Mouse (Mus musculus): ENCODE data around the gene Hspb8.
"Not testable (repeated sequence)": the region's sequence is repeated elsewhere in the genome, so short reads cannot be mapped to it uniquely, and the experiment has no call there.

The Hspb8 gene

DNA sequence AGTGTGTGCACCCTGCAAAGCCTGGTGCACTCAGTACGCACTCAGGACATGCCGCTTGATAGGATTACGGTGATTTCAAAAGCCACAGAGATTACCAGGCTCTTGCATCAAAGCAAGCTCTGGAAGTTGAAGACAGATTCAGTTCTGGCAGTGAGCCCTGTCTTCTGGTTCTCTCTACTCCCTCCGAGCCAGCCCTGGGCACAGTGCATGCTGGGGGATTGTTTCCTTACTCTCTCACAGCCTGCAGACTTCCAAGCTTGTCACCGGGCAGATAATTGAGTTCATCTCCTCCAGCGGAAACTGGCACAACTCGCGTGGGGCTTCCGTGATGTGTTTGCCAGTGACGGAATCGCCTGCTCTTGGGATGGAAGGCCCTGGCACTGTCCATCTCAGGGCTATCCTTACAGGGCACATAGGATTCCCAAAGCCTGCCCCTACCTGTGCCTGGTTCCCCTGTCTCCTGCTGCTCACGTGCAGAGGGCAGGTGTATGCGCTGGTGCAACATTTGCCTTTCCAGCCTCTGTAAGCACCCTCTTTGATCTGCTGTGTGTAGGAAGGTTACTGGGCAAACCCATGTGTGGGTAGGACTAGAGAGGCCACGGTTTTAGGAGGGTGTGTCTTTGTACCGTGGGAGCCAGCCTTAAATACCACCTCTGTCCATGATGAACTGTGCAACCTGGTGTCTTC, 32.7 kb downstream of the Hspb8 start:
- DNase-seq (ENCODE audit: low spot score) = peak; percentile 97

GRCm38 (mm10) chr5:116389321-116389720, 33.3 kb downstream of the Hspb8 start:
- no peak for DNase-seq (ENCODE audit: low spot score)

GRCm38 (mm10) chr5:116387302-116387935, 35.2 kb downstream of the Hspb8 start:
- DNase-seq (ENCODE audit: low spot score) = no peak

DNA sequence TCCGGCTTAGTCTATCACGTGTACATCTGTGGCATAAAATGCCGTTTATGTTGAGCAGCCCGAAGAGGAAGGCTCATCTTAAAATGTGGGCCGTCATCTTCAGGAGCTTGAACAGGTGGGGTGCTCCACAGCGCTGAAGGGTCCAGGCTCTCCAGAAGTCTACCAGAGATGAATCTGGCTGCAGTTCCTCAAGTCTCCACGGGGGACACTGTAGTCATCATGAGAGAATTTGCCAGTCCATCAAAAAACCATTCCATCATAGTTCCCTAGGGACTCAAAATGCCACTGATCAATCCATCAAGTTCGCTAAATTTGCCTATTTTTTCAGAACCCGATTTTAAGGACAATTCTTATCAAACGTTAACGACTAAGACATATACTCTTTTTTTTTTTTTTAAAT, 36.6 kb downstream of the Hspb8 start:
- DNase-seq (ENCODE audit: low spot score) = peak; percentile 58

DNA sequence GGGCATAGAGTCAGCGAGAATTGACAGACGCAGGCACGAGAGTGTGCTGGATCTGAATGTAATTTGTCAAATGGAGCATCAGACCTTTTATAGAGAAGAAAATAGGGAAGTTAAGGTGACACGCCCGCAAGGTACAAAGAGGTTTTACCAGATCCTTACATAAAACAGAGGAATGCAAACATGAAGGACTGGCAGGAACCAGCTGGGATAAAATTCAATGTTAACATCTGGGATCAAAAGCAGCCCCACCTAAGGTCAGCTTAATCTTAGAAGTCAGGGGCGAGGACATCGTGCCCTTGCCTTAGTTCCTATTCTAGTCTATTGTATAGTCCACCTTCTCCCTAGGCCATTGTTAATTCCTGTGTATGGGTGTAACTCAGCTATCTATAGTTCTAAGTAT, 40.0 kb downstream of the Hspb8 start:
- not testable (repeated sequence) for DNase-seq (ENCODE audit: low spot score)

DNA sequence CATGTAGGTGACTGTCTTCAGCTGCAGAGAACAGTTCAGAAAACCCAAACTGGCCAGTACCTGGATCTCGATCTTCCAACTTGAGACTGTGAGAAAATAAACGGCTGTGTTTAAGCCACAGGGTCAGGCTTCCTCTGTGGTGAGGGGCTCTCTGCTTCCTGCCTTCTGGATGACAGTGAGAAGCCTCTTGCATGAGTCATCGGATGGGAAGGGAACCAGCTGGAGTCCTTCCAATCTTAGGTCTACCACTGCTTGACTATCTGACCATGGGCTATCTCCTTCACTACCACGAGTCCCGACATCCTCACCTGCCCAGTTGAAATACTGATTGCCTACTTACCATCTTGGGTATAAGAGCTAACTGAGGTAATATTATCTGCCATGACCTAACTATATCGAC, 40.9 kb downstream of the Hspb8 start:
- peak; percentile 52 for DNase-seq (ENCODE audit: low spot score)

DNA sequence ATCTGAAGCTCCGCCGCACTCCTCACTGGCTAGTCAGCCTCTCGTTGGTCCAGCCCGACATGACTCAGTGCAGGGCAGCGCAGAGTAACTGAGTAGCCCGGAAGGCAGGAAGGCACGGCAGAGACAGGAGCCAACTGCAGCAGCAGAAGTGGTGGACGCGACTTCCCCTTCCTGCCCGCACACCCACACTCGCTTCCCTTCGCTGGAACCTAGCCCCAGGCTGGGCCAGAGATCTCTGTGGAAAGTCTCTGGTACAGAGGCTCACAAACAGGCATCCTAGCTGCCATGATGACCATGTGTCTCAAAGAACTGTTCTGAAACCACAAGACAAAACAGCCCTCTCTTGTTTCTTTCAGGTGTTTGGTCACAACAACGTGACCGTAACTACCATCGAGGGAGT, 41.4 kb downstream of the Hspb8 start:
- peak; percentile 28 for DNase-seq (ENCODE audit: low spot score)

DNA sequence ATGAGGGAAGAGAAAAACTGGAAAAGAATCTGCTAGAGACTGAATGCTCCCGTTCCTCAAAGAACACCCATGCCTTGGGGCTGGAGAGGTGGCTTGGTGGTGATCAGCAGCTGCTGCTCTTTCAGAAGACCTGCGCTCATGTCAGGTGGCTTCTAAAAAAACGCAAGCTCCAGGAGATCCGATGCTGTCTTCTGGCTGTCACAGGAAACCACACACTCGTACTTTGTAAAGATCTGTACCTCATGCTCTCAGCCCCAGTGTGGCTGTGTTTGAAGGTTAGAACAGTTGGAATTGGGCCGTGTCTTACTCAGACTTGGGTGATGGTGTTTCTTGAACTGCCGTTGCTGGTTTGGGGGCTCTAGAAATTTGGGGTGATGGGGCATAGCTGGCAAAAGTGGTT, 42.3 kb downstream of the Hspb8 start:
- DNase-seq (ENCODE audit: low spot score) = no peak

GRCm38 (mm10) chr5:116378872-116379271, 43.8 kb downstream of the Hspb8 start:
- DNase-seq (ENCODE audit: low spot score) = no peak

- DNase-seq (ENCODE audit: low spot score) = no peak
These were observed 54.7 kb downstream of the Hspb8 start for GRCm38 (mm10) chr5:116367923-116368322.

- DNase-seq (ENCODE audit: low spot score) = no peak
These were observed 55.6 kb downstream of the Hspb8 start for GRCm38 (mm10) chr5:116366889-116367682.

DNA sequence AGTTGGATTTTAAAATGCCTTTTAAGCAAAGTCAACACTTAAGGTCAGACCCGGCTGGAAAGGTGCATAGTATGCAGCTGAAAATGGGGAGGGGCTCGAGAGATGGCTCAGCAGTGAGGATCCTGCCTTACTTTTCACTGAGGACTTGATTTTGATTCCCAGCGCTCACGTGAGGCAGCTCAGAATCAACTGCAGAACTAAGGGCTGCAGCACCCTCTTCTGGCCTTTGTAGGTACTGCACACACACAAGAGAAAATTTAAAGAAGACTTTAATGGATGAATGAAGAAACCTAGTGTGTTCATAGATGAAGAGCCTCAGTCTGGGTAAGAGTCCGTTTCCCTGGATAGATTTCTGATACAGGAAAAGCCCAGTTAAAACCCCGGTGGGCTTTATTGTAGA, 61.3 kb downstream of the Hspb8 start:
- no peak for DNase-seq (ENCODE audit: low spot score)

DNA sequence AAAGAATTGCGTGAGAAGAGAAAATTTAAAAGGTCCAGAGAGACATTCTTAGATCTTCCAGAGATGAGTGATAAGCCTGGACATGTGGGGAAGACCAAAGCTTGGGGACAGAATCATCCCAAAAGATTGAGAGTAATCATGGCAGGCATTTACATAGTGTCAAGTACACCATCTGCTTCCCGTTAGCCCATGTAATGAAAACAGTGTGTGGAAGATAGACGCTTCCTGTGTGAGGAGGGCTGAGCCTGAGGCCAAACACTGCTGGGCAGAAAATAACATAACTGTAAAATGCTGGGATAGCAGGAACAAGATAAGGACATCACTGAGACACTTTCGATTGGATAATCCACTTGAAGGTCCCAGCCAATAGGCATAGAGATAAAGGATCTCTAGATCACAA, 61.9 kb downstream of the Hspb8 start:
- DNase-seq (ENCODE audit: low spot score) = no peak

All from MN1 (cell line).